ENCODE assay signal across 8 mouse cellular contexts in genomic region chr13:21160041-21160511, GRCm38 (mm10). TPM values are rescaled to one million over a fixed set of nuclear protein-coding genes. Genes with fewer than 3 reads are reported as not detected.
A peak's percentile ranks its signal among the peaks of the same experiment; 100 is the strongest.
DNase-seq lines count a peak whose midpoint lies in the region; ATAC-seq and TF ChIP-seq lines count a peak whose summit lies in the region.

No protein-coding gene starts in this region.

- no peak for TF ChIP-seq EP300 in heart, adult 2 months (IDR thresholded peaks at IDR 0.05; ENCODE audit: insufficient read depth, low read depth, low read length)

- intact Hi-C loops in heart, adult 2 months (cut with DNase I) = loop anchor here (5.0 to 10.0 kb wide), 3 partner anchors 62 to 785 kb away; partner anchors contain the start of gene Zfp184
- intact Hi-C loops in heart, postnatal 25 days (cut with DNase I) = loop anchor here (10.0 kb wide), 1 partner anchor 785 kb away; the partner anchor contains the start of gene Zfp184

- H3K79me2 ChIP-seq in heart, adult 2 months (replicated peaks; ENCODE audit: control insufficient read depth, insufficient read depth, low read length) = no peaks in the 10 kb centered on the region

- peak overlapping the region; percentile 82 for H3K4me3 ChIP-seq in heart, adult 2 months
- peak overlapping the region; percentile 65 for H3K4me3 ChIP-seq in forebrain, embryonic 13.5 days
- H3K4me3 ChIP-seq in limb, embryonic 12.5 days (replicated peaks) = peak overlapping the region; percentile 53

- DNase-seq in heart, adult 2 months = peak; percentile 27 to 46
- no peak for DNase-seq in heart, postnatal 25 days (ENCODE audit: low spot score)
- peak; percentile 14 to 24 for DNase-seq in CD8-positive naive resting alpha-beta T cell, adult 2 months (ENCODE audit: low read depth in 2 of 2, low spot score in 2 of 2)
- DNase-seq in retina, embryonic 14.5 days (ENCODE audit: low spot score) = peak; percentile 48
- DNase-seq in gastrocnemius, adult 18-20 months (ENCODE audit: low spot score) = no peak
- DNase-seq in spleen, postnatal 14 days (ENCODE audit: low spot score in 2 of 2) = no peak

- TF ChIP-seq CTCF in heart, adult 2 months (IDR thresholded peaks at IDR 0.05) = no peak

- TF ChIP-seq POLR2A in heart, adult 2 months (IDR thresholded peaks at IDR 0.05; ENCODE audit: insufficient read depth, low read depth, low read length) = no peak

- ATAC-seq in forebrain, embryonic 13.5 days = peak; percentile 34
- ATAC-seq in limb, embryonic 12.5 days (ENCODE audit: insufficient number of reproducible peaks, insufficient read depth, low FRiP score, low TSS enrichment, low read depth) = peak; percentile 38

- no peaks in the 10 kb centered on the region for H3K36me3 ChIP-seq in heart, adult 2 months (ENCODE audit: control insufficient read depth, insufficient read depth, low read length)
- no peaks in the 10 kb centered on the region for H3K36me3 ChIP-seq in forebrain, embryonic 13.5 days (ENCODE audit: poor library complexity, severe bottlenecking)
- no peaks in the 10 kb centered on the region for H3K36me3 ChIP-seq in limb, embryonic 12.5 days

- WGBS in heart, adult 2 months = under 1% methylated on average over 16 of the region's 16 CpGs
- under 1% methylated on average over 16 of the region's 16 CpGs for WGBS in forebrain, embryonic 13.5 days
- whole genome bisulfite sequencing in limb, embryonic 12.5 days = under 1% methylated on average over 16 of the region's 16 CpGs

- peak overlapping the region; percentile 58 for H3K9ac ChIP-seq in heart, adult 2 months (ENCODE audit: low read depth, low read length)
- H3K9ac ChIP-seq in forebrain, embryonic 13.5 days = peak overlapping the region; percentile 59
- H3K9ac ChIP-seq in limb, embryonic 12.5 days (replicated peaks) = peak overlapping the region; percentile 56

- H3K4me1 ChIP-seq in heart, adult 2 months (ENCODE audit: control insufficient read depth, insufficient read depth, low read length) = no peaks in the 10 kb centered on the region
- H3K4me1 ChIP-seq in forebrain, embryonic 13.5 days = peaks cover 13% of the 10 kb centered on the region
- H3K4me1 ChIP-seq in limb, embryonic 12.5 days (replicated peaks) = peaks cover 3% of the 10 kb centered on the region; the same call in 1 of the 2 replicates

- H3K27ac ChIP-seq in heart, adult 2 months = peak overlapping the region; percentile 57
- H3K27ac ChIP-seq in forebrain, embryonic 13.5 days = no peak overlapping the region
- no peak overlapping the region for H3K27ac ChIP-seq in limb, embryonic 12.5 days

- H3K4me2 ChIP-seq in forebrain, embryonic 13.5 days = peak overlapping the region; percentile 93
- H3K4me2 ChIP-seq in limb, embryonic 12.5 days = peak overlapping the region; percentile 92

- no peaks in the 10 kb centered on the region for H3K9me3 ChIP-seq in forebrain, embryonic 13.5 days (replicated peaks)
- no peaks in the 10 kb centered on the region for H3K9me3 ChIP-seq in limb, embryonic 12.5 days

- H3K27me3 ChIP-seq in heart, adult 2 months (ENCODE audit: control insufficient read depth, insufficient read depth, low read length) = no peaks in the 10 kb centered on the region
- H3K27me3 ChIP-seq in forebrain, embryonic 13.5 days = 0 out of 2 replicates have a peak, but pooled peaks cover 9% of the 10 kb centered on the region
- no peaks in the 10 kb centered on the region for H3K27me3 ChIP-seq in limb, embryonic 12.5 days

RNA-seq across cellular contexts. Expression of gene Olfr1368, which starts 14.4 kb away (rescaled TPM):
- total RNA-seq in heart, adult 2 months (2021) = not detected
- not detected in 2 replicates for polyA plus RNA-seq in heart, adult 2 months (2012; rRNA removed)
- not detected for total RNA-seq in heart, postnatal 25 days (2021)
- not detected in 2 replicates for polyA plus RNA-seq in forebrain, embryonic 13.5 days (2015; fragmentation: Nextera tagmentation; extraction: Ambion mirVana)
- polyA plus RNA-seq in limb, embryonic 12.5 days (2016; fragmentation: Nextera tagmentation; extraction: Ambion mirVana) = not detected in 2 replicates
- not detected for total RNA-seq in gastrocnemius, adult 18-20 months (2021)

RNA-seq across cellular contexts. Expression of gene Trim27, which starts 19.2 kb away (rescaled TPM):
- total RNA-seq in heart, adult 2 months (2021) = 10 to 100 TPM; 18.8 to 19.8 TPM
- 13.5 and 17.2 TPM in 2 replicates for polyA plus RNA-seq in heart, adult 2 months (2012; rRNA removed)
- total RNA-seq in heart, postnatal 25 days (2021) = 10 to 100 TPM; 18.8 to 19.0 TPM
- 109 and 114 TPM in 2 replicates for polyA plus RNA-seq in forebrain, embryonic 13.5 days (2015; fragmentation: Nextera tagmentation; extraction: Ambion mirVana)
- 180 TPM in 2 replicates for polyA plus RNA-seq in limb, embryonic 12.5 days (2016; fragmentation: Nextera tagmentation; extraction: Ambion mirVana)
- 10 to 100 TPM; 21.0 to 22.0 TPM for total RNA-seq in gastrocnemius, adult 18-20 months (2021)

RNA-seq across cellular contexts. Expression of gene Olfr263, which starts 30.6 kb away (rescaled TPM):
- not detected for total RNA-seq in heart, adult 2 months (2021)
- polyA plus RNA-seq in heart, adult 2 months (2012; rRNA removed) = not detected in 2 replicates
- not detected for total RNA-seq in heart, postnatal 25 days (2021)
- not detected in 2 replicates for polyA plus RNA-seq in forebrain, embryonic 13.5 days (2015; fragmentation: Nextera tagmentation; extraction: Ambion mirVana)
- not detected in 2 replicates for polyA plus RNA-seq in limb, embryonic 12.5 days (2016; fragmentation: Nextera tagmentation; extraction: Ambion mirVana)
- not detected for total RNA-seq in gastrocnemius, adult 18-20 months (2021)

RNA-seq across cellular contexts. Expression of gene Olfr1369-ps1, which starts 48.8 kb away (rescaled TPM):
- not detected for total RNA-seq in heart, adult 2 months (2021)
- not detected in 2 replicates for polyA plus RNA-seq in heart, adult 2 months (2012; rRNA removed)
- not detected for total RNA-seq in heart, postnatal 25 days (2021)
- polyA plus RNA-seq in forebrain, embryonic 13.5 days (2015; fragmentation: Nextera tagmentation; extraction: Ambion mirVana) = 0.05 TPM in 2 replicates
- not detected in 2 replicates for polyA plus RNA-seq in limb, embryonic 12.5 days (2016; fragmentation: Nextera tagmentation; extraction: Ambion mirVana)
- not detected for total RNA-seq in gastrocnemius, adult 18-20 months (2021)

Comparison
In these comparisons a context has a peak if more than half of its experiments do, and no peak if none do; other contexts are left out.
1. DNase-seq: peak in heart, adult 2 months (2 of 2), CD8-positive naive resting alpha-beta T cell, adult 2 months (2 of 2) and retina, embryonic 14.5 days (single experiment); none in heart, postnatal 25 days (single experiment), gastrocnemius, adult 18-20 months (single experiment) and spleen, postnatal 14 days (0 of 2).
2. Peak in every context shown above with its lines, with median percentiles within 50 percentile points of each other: H3K4me3 ChIP-seq and H3K9ac ChIP-seq.